Mouse (Mus musculus) megakaryocyte, embryonic 14.5 days (primary cell): ENCODE results near the gene Arnt.

Experiments
- FLI1 ChIP-seq: IDR thresholded peaks from 2 replicates; pipeline ENCODE4 v1.6.1; 2012; ENCODE audit warnings: low read length, inconsistent platforms, mixed read lengths
- GATA1 ChIP-seq: IDR thresholded peaks from 3 replicates; pipeline ENCODE4 v1.6.1; 2012; ENCODE audit warnings: mixed read lengths, low read length, inconsistent platforms, borderline replicate concordance

DNA sequence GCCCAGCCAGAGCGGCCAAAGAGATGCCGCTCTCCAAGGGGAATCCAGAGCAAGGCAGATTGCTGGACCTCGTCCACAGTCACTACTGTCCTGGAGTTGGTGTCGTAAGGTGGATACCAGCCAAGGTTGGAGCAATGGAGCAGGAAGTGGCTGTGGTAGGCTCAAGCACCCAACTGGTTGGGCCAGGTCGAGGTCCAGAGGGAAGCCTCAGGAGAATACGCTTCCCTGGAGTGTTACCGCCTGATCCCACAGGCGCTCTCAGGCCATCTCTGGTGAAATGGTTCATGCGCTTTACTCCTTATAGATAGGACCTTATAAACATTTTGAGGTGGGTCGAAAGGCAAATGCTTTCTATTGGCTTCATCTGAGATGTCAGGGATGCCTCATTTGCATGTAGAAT lies 104.7 kb downstream of the Arnt start:
- TF ChIP-seq GATA1 (no peak), FLI1 (no peak)
